Mouse (Mus musculus) megakaryocyte-erythroid progenitor cell, adult 5-6 weeks (primary cell): Measurements from ENCODE around the gene Dhh. TPM values are rescaled to one million over a fixed set of nuclear protein-coding genes. Genes with fewer than 3 reads are reported as not detected.
"Not testable (repeated sequence)": the region's sequence is repeated elsewhere in the genome, so short reads cannot be mapped to it uniquely, and the experiment has no call there.

Experiments
- ATAC-seq: replicated peaks from 2 replicates; pipeline ENCODE4 v1.8.0; 2016; ENCODE audit warnings: mild to moderate bottlenecking, inconsistent platforms; ENCODE audit not compliant: severe bottlenecking, poor library complexity, low FRiP score, low TSS enrichment
- total RNA-seq, 2 experiments: library from RNA; stranded (forward) in 1 of 2; stranded (reverse) in 1 of 2; fragments of 200-1000, 215-1000 nt in 1 of 2; fragments of >200 nt in 1 of 2; fragmentation: Nextera tagmentation in 1 of 2; gene quantifications; 2 replicates each; pipeline ENCODE4 v1.2.3; 2014 to 2017

Gene Dhh
- total RNA-seq (2014; fragmentation: Nextera tagmentation), result not detected in 2 replicates
- total RNA-seq (2017), result not detected in 2 replicates

- no peak for ATAC-seq
Observed at GRCm38 (mm10) chr15:98897928-98898800, at the start of gene Dhh. TSS of gene Dhh (minus strand) at chr15:98898540.

DNA sequence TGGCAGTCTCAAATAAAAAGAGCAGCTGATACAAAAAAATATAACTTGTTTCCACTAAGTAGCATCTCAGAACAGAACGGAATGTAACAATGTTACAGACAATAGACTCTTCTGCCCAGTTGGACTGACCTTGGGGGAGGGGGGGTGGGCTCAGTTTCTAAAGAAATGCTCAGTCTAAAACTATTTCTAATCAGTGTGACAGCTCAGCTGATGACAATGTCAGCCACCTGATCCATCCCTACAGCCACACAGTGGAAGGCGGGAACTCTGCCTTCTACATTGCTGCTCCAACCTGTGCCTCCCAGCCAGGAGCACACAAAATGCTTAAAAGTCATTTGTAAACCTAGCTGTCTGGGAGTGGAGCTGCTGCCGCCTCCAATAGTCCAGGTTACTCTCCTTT is 49.5 kb upstream of the Dhh start:
- no peak for ATAC-seq

- no peak for ATAC-seq
Observed at GRCm38 (mm10) chr15:98943133-98943532, 44.8 kb upstream of the Dhh start.

- ATAC-seq, result no peak
Observed at GRCm38 (mm10) chr15:98942081-98942480, 43.7 kb upstream of the Dhh start.

- no peak for ATAC-seq
Observed at GRCm38 (mm10) chr15:98941539-98941938, 43.2 kb upstream of the Dhh start.

- peak; percentile 46; the same call in 1 of the 2 replicates for ATAC-seq
Observed at GRCm38 (mm10) chr15:98940816-98941215, 42.5 kb upstream of the Dhh start.

- ATAC-seq, result peak; percentile 72
Observed at GRCm38 (mm10) chr15:98934217-98934839, 36.0 kb upstream of the Dhh start, which contains the start of gene Tuba1b. TSS of gene Tuba1b (minus strand) at chr15:98934565.

GRCm38 (mm10) chr15:98933833-98934216 is 35.5 kb upstream of the Dhh start:
- ATAC-seq, result peak; percentile 66

DNA sequence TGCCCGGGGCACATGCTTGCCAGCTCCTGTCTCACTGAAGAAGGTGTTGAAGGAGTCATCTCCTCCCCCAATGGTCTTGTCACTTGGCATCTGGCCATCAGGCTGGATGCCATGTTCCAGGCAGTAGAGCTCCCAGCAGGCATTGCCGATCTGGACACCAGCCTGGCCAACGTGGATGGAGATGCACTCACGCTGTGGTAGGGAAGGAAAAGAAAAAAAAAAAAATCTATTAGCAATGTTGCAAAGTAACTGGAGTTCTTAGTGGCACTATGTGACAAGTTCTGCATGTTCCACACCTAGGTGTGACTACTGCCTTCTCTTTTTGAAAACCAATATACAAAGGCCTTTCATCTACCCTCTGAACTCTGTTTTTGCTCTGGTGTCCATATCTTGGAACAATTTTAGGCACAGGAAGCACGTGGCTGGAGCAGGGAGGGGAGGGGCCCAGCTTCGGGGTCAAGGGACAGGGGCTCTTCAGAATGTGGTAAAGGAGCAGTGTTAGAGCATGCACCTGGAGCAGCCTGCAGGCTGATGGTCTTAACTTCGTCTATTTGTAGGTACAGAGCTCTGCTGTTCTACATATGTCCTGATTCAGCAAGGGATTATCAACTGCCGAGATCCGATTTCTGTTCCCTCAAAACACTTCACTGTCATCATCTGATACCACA is 34.8 kb upstream of the Dhh start:
- ATAC-seq, result not testable (repeated sequence)

DNA sequence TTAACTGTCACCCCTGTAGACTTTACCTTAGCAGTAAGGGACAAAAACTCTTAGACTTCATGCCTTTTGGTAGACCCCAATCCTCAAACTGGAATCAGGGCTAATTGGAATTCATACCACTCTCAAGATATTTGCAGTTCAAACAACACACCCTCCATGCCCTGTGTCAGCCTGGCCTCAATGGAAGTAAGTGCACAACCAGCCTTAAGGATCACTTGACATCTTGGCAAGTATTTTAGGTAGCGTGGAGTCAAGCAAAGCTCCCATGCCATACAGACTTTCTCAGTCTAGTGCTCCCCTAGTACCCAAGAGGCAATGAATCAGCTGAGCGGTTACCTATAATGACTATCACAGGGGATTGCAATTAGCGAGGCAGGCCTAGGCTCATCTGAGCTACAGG is 32.7 kb upstream of the Dhh start:
- ATAC-seq, result no peak

GRCm38 (mm10) chr15:98930017-98930734 is 31.8 kb upstream of the Dhh start:
- ATAC-seq, result no peak

DNA sequence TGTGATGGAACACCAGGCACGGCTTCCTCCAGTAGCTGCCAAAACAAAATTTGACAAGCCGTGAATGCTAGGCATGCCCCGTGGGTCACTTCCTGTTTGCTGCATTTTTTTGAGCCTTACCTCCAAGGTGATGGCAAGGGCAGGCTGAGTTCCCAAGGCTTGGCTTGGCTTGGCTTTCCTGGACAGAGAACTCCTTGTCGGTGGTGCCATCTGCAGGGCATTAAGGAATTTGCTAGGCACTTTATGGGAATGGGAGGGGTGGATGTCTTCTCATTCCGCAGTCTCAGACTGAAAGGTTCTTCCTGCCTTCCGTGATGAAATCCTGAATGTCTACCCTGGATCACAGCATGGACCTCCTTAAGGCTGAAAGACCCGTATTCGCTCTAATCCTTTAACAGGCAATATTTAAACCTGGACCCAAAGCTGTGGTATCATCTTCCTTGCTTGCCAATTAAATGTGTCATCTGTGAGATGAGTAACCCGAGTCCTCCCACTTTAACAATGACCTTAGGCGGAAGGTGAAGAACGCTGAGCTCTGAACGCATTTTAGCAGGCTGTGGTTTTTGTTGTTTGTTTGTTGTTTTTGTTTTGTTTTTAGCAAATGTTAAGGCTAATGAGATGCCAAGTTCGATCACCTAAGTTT is 30.4 kb upstream of the Dhh start:
- ATAC-seq, result peak; percentile 46

- ATAC-seq, result no peak
Observed at GRCm38 (mm10) chr15:98927566-98927965, 29.2 kb upstream of the Dhh start.

DNA sequence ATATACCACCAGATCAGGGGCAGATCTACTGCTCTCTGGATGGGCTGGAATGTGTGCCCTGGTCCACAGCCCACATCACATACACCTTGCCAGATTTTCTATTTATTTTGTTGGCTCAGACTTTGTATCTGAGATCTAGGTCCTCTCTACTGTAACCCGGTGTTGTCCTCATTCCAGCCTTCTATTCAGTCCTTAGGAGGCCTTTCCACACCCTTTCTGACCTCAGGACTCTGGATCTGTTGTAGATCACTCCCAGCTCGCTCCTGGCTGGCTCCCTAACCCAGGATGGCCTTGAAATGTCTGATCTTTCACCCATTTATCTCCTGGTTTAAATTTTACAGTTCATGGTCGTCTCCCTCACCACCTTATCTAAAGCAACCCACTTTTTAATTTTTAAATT is 26.3 kb upstream of the Dhh start:
- ATAC-seq, result no peak

DNA sequence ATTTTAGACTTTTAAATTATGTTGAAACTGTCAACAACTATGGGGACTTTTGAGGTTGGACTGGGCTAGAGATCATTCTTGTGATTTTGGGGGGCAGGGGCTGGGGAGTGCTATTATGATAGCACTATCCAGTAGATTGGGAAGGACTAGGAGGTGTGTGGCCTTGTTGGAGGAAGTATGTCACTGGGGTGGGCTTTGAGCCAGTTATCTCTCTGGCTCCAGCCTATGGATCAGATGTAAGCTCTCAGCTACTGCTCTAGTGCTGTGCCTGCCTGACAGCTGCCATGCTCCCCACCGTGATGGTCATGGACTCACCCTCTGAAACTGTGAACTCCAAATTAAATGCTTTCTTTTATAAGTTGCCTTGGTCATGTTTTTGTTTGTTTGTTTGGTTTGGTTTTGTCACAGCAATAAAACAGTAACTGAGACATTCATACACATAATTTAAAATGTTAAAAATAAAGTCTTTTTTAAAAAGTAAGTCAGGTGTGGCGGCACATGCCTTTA is 24.7 kb upstream of the Dhh start:
- ATAC-seq, result no peak

- no peak for ATAC-seq
Observed at GRCm38 (mm10) chr15:98922581-98922980, 24.2 kb upstream of the Dhh start.

DNA sequence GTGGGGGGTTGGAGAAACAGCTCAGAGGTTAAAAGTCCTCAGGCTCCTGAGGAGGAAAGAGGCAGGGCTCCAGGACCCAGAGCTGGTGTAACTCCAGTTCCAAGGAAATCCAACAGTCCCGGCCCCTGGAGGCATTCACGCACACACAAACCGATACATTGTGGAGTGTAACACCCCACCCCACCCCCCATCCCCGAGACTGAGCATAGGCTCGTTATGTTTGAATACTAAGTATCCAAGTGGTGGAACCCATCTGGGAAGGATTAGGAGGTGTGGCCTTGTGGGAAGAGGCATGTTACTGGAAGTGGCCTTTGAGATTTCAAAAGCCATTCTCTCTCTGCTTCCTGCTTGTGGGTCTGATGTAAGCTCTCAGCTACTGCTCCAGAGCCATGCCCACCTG is 23.2 kb upstream of the Dhh start:
- ATAC-seq, result no peak

DNA sequence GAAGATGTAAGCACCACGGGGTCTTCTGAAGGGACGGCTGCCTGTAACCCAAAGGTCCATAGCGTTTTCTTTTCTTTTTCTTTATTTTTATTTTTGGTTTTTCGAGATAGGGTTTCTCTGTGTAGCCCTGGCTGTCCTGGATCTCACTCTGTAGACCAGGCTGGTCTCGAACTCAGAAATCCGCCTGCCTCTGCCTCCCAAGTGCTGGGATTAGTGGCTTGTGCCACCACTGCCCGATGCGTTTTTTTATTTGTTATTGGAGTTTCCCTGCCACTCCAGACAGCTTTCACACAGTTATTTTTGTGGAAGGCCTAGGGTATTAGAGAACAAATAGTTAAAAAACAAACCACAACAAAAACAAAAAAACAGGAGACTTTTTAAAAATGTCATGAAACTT is 20.2 kb upstream of the Dhh start:
- ATAC-seq, result not testable (repeated sequence)
